ENCODE assay signal across 14 mouse cellular contexts in genomic region chr13:59079761-59080461, GRCm38 (mm10).
DNase-seq lines count a peak whose midpoint lies in the region; ATAC-seq lines count a peak whose summit lies in the region.
"Had no signal": no experiment of that assay in that cellular context is flagged by ENCODE, and none has a peak within 500 bp of the region (broad histone marks: within the 10 kb centered on the region; RNA-seq: fewer than 3 reads in every experiment).

No protein-coding gene starts in this region.

- H3K4me2 ChIP-seq in neural tube, embryonic 14.5 days (ENCODE audit: low read depth, low read length) = no peak overlapping the region
- H3K4me2 ChIP-seq: embryonic facial prominence, embryonic 15.5 days had no signal

- H3K4me3 ChIP-seq in neural tube, embryonic 14.5 days (ENCODE audit: low read depth, low read length) = no peak overlapping the region
- H3K4me3 ChIP-seq: embryonic facial prominence, embryonic 15.5 days had no signal

- no peaks in the 10 kb centered on the region for H3K4me1 ChIP-seq in neural tube, embryonic 14.5 days (ENCODE audit: control insufficient read depth, insufficient read depth, low read length)

- no peaks in the 10 kb centered on the region for H3K27me3 ChIP-seq in neural tube, embryonic 14.5 days (ENCODE audit: control insufficient read depth, insufficient read depth, low read length)

- ATAC-seq in neural tube, embryonic 14.5 days (ENCODE audit: low read depth) = peak; percentile 44; the same call in 1 of the 2 replicates
- ATAC-seq in erythroblast, adult 5-6 weeks (replicated peaks; ENCODE audit: low FRiP score, poor library complexity, severe bottlenecking) = no peak

- 37% methylated on average over 7 of the region's 7 CpGs for WGBS in neural tube, embryonic 14.5 days

- no peak overlapping the region for H3K9ac ChIP-seq in neural tube, embryonic 14.5 days (replicated peaks; ENCODE audit: low read depth, low read length)
- H3K9ac ChIP-seq: embryonic facial prominence, embryonic 15.5 days had no signal

- no peaks in the 10 kb centered on the region for H3K9me3 ChIP-seq in neural tube, embryonic 14.5 days (ENCODE audit: control insufficient read depth, low read length)
- H3K9me3 ChIP-seq: embryonic facial prominence, embryonic 15.5 days had no signal

- DNase-seq in cerebellum, adult 11-12 months = peak; percentile 35
- no peak for DNase-seq in cerebellum, adult 8-10 months
- DNase-seq in right cerebral cortex, adult 18-20 months = peak; percentile 58
- DNase-seq in right cerebral cortex, postnatal 25 days = no peak
- DNase-seq in layer of hippocampus, adult 9-11 months = peak; percentile 52
- no peak for DNase-seq in heart, adult 8-10 months (ENCODE audit: low spot score)
- DNase-seq: heart, postnatal 4 days; kidney, postnatal 14 days; liver; thymus, postnatal 25 days had no signal

- H3K36me3 ChIP-seq in neural tube, embryonic 14.5 days (ENCODE audit: control insufficient read depth, insufficient read depth, low read length) = no peaks in the 10 kb centered on the region
- H3K36me3 ChIP-seq: embryonic facial prominence, embryonic 15.5 days had no signal

- no peak overlapping the region for H3K27ac ChIP-seq in neural tube, embryonic 14.5 days (ENCODE audit: low read depth, low read length)
- H3K27ac ChIP-seq: embryonic facial prominence, embryonic 15.5 days; macrophage had no signal

Comparison
In these comparisons a context has a peak if more than half of its experiments do, and no peak if none do; other contexts are left out.
1. DNase-seq: peak in cerebellum, adult 11-12 months (single experiment), right cerebral cortex, adult 18-20 months (single experiment) and layer of hippocampus, adult 9-11 months (single experiment); none in cerebellum, adult 8-10 months (single experiment), right cerebral cortex, postnatal 25 days (single experiment) and heart, adult 8-10 months (single experiment).